Mouse (Mus musculus) embryo, embryonic 10.5 days (tissue): ENCODE measurements around the gene Hoxc13.
A peak's percentile ranks its signal among the peaks of the same experiment; 100 is the strongest.

Experiments used
- DNase-seq: peaks from one replicate; pipeline ENCODE4 v3.0.0-alpha.2; 2015; ENCODE audit warnings: low spot score

Hoxc13 gene

GRCm38 (mm10) chr15:102965003-102965891 is 44.3 kb downstream of the Hoxc13 start:
- DNase-seq: no peak

DNA sequence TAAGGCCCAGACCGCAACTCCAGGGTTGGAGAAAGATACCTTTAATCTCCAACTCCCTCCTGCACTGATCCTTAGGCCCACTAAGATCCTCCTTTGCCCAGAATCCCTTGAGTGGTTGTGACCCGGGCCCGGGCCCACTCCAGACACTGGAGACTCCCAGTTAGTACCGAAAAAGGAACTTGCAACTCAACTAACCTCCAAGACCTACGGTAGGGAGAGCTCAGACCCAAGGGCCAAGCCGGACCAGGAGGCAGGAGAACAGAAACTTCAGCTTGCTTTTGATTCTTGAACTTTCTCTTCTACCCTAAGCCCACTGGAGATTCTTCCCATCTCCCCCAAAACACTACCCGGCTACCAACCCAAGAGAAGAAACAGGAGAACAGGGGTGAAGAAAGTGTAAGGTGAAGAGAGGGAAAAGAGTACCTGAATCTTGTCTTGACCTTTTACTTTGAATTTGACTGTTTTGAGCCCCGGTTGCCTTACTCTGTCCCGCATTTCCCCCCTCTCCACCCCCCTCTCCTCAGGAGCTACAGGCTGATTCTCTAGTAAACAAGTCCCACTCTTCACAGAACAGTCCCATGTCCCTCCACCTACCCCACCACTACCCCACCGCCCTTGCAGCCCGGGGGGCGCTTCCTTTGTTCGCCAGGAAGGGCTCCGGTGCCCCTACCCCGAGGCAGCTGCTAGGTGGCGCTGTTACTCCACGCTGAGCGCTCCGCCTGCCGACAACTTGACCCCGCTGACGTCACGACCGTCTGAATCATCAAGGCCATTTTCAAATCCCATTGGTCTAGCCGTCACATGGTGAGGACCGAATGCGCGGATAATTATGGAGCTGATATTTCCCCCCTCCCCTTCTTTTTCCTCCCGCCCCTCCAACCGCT is 45.2 kb downstream of the Hoxc13 start:
- peak; percentile 95 for DNase-seq

- DNase-seq: no peak
These were observed 45.9 kb downstream of the Hoxc13 start, which contains the start of gene Hoxc10 for GRCm38 (mm10) chr15:102966776-102967311. Gene Hoxc10, plus strand, starts transcription at chr15:102966796.

DNA sequence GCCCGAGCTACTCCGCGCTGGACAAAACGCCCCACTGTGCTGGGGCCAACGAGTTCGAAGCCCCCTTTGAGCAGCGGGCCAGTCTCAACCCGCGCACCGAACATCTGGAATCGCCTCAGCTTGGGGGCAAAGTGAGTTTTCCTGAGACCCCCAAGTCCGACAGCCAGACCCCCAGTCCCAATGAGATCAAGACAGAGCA is 46.3 kb downstream of the Hoxc13 start, which contains the start of gene Hoxc5:
Gene Hoxc5 (plus strand): TSS at position 132 of the 199 bp plus-strand sequence.
- no peak for DNase-seq

DNA sequence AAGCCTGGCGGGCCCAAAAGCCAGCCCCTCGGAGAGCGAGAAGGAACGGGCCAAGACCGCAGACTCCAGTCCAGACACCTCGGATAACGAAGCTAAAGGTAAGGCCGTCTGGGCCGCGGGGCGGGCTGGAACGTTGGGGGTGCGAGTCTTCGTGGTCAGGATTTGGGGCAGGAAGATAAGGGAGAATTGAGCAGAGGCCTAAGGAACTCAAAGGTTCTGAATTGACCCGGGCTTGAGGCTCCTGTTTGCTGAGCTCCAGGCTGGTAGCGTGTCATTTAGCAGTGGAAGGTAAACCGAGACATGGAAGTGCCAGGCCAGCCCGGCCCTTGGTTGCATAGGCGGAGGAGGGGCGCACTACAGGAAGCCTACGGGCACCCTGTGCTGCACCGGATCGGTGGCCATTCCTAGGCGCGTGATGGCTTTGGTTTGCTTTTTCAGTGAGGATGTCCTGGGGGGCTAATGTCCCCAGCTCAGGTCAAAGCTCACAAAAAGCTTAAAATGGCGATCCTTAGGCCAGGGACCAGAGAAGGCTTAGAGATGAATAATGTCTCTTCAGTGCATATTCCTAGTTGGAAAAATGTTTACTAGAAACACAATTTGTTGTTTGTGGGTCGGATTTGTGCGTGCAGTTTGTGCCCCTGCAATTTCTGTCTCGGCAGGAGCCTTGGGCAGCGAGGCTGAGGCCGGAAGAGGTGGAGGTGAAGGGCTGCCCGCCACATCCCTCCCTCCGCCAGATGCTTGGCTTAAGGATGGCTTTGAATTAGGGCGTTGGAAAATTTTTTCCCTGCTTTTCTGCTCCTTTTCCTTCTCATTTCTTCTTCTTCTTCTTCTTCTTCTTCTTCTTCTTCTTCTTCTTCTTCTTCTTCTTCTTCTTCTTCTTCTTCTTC is 46.9 kb downstream of the Hoxc13 start:
- no peak for DNase-seq

GRCm38 (mm10) chr15:102969296-102969695 is 48.4 kb downstream of the Hoxc13 start:
- DNase-seq: no peak

GRCm38 (mm10) chr15:102970740-102971139 is 49.8 kb downstream of the Hoxc13 start:
- no peak for DNase-seq

GRCm38 (mm10) chr15:102972254-102972653 is 51.4 kb downstream of the Hoxc13 start:
- no peak for DNase-seq

- no peak for DNase-seq
These were observed 51.9 kb downstream of the Hoxc13 start for GRCm38 (mm10) chr15:102972753-102973152.

DNA sequence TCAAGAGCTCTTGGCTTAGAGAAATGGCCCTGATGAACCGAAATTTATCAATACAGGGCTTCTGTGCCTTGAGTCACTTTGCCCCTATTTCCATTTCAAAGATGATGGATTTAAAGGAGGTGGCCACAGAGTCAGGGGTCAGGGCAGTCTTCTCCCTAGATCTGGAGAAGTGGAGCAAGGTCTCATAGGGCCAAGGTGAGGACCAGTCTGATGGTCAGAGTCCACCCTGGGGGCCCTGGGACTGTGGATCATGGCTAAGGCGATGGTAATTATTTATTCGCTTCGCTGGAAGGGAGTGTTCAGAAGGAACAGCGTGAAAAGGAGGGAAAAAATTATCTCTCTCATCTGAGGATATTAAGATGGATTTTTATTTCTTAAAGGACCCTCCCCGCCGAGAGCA is 54.1 kb downstream of the Hoxc13 start:
- no peak for DNase-seq

GRCm38 (mm10) chr15:102975688-102976111 is 54.8 kb downstream of the Hoxc13 start:
- DNase-seq: no peak

- no peak for DNase-seq
These were observed 55.3 kb downstream of the Hoxc13 start, which contains the start of gene Hoxc9 for GRCm38 (mm10) chr15:102976171-102976570. Gene Hoxc9, plus strand, starts transcription at chr15:102976439.

GRCm38 (mm10) chr15:102976631-102977422 is 55.9 kb downstream of the Hoxc13 start:
- no peak for DNase-seq

GRCm38 (mm10) chr15:102977423-102977974 is 56.6 kb downstream of the Hoxc13 start:
- no peak for DNase-seq
